Mouse (Mus musculus): Measurements from ENCODE around the gene Ift80.
"Not testable (repeated sequence)": the region's sequence is repeated elsewhere in the genome, so short reads cannot be mapped to it uniquely, and the experiment has no call there.

The Ift80 gene

DNA sequence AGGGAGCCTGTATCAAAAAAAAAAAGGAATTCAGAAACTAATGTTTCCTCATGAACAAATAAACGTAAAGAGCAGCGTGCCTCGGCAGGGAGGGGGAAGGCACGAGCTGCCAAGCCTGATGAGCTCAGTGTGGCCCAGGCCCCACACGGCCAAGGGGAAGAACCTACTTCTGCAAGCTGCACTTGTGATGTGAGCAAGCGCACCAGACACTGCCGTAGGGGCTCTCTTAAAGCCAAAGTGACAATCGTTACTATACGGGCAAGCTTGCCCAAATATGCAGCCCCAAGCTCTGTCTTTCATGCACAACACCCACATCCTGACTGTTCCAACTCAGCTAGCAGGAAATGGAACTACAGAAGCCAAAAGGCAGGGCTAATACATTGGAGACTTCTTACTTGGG lies 23.5 kb downstream of the Ift80 start:
- no peak for DNase-seq

DNA sequence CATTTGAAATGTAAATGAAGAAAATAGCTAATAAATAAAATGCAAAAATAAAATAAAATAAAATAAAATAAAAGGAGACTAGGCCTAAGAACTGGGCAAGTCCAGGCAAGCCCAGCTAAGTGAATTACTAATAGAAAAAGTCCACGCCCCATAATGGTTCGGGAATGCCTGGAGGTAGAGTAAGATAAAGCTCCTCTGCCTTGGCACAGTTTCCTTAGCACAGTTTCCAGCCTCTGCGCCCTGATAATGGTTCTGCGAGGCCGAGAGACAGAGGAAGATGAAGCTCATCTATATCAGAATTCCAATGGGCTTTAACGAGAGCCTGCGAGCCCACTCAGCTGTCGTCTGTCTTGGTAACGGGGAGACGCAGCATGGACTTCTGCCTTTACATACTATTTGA lies 25.2 kb downstream of the Ift80 start:
- no peak for DNase-seq

DNA sequence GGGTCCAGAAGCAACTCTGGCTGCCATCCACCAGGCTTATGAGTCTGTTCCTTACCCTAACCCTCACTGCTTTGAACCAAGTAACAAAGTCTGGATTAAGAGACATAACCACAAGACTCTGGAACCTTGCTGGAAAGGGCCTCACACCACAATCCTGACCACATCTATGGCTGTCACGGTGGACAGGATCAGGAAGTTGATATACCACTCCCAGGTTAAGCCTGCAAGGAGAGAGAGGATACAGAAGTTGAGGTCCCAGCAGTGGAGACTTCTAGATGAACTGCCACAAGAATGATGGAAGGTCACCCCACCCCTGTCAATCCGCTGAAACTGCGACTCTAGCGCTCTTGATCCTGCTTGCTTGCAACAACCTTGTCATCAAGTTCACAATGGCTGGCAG lies 26.7 kb downstream of the Ift80 start:
- no peak for DNase-seq

DNA sequence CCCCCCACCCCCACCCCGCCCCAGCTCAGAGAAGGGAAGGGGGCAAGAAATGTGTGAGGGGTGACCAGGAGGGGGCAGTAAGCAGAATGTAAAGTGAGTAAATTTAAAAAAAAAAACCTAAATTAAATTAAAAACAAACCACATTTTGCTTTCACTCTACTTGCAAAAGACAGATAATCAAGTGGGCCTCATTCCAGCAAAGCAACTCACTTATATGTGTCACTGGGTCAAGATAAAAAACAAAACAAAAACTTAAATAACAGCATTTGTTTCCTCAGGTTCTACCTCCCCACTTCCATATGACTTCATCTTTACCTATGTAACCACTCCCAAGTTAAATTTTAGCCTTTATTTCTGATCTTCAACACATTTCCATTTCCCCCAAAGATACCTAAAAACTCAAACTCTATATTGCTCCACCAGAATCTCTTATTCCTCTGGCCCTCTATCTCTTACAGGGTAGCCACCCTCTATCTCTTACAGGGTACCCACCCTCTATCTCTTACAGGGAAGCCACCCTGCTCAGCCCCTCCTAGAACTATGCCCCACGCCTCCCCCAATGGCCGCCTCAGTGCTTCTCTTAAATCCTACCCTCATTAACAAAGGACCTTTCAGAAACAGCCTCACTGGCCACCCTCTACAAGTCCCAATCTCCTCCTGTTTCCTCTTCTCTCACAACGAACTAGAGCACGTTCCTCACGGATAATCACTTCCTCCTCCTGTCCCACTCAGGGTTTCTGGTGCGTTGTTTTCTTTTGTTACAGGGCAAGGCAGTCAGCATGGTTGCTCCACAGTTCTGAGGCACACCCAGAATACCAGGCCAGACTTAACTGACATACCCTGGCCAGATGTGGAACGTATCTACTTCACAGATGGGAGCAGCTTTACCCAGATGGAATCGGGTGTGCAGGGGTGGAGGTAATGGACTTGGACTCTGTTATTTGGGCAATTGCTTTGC lies 28.6 kb downstream of the Ift80 start:
- DNase-seq = no peak

DNA sequence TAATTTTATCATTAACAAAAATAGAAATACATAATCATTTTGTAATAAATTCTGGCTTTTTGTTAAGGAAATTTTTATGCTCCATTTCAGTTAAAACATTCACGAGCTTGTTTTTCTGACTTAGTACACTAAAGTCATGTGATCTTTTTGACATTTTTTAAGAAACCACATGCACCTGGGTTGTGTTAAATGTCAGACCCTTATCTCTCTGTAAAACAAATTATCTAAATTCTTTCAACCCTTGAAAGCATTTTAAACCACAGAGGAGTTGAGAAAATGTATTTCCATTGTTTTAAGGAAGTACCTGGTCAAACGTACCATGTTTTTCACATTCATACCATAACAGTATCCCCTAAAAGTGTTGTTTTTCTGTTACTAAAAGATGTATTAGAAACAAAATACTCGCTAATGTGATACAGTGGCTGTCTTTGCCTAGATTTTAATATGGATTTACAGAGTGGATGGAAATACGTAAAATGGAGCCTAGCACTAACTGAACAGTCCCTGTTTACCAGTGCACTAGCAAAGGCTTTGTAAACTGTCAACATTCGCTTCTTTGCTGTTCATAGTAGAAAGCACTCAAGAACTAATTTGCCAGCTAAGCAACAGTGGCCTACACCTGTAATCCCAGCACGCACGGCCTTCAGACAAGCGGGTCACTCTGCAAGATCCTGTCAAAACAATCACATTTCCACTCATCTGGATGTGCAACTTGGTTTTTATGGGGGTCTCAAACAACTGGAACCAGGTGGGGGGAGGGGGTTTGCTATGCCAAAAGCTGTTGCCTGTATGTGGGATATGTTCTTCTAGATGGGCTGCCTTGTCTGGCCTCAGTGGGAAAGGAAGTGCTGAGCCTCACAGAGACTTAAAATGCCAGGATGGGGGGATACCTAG lies 29.5 kb downstream of the Ift80 start:
- no peak for DNase-seq

DNA sequence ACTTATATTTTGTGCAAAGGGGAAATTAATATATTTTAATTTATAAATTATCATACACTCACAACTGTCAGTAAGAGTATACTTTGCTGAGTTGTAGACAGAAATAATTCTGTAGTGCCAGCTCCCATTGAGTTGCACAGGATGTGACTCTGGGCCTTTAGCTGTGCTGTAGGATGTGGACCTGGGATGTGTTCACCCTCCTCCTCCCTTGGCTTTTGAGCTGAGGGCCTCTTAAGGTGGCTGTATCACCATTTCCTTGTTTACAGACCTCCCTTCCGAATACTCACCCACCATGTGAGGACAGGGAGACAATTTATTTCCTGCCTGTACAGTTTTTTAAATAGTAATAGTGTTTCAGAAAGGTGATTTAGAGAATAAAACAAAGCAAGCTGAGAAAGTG lies 30.8 kb downstream of the Ift80 start:
- DNase-seq = no peak

DNA sequence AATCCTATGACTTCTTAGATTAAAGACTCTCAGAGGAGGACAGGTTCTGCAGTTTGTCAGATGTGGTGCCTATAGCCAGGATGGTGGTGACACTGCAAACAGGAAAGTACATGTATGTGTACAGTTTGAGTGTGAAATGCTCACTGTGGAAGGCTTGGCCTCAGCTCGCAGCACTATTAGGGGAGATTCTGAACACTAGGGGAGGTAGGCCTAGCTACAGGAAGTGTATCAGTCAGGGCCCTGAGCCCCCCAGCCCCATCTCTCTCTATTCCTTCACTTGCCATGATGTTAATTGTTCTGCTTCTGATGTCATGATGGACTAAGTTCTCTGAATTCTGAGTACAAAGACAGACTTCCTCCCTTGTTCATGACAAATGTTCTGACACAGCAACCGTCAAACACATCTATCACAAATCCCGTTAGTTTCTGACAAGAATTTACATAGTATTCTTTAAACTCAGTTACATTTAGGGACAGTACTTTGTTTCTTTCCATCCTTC lies 35.2 kb downstream of the Ift80 start:
- DNase-seq = no peak

DNA sequence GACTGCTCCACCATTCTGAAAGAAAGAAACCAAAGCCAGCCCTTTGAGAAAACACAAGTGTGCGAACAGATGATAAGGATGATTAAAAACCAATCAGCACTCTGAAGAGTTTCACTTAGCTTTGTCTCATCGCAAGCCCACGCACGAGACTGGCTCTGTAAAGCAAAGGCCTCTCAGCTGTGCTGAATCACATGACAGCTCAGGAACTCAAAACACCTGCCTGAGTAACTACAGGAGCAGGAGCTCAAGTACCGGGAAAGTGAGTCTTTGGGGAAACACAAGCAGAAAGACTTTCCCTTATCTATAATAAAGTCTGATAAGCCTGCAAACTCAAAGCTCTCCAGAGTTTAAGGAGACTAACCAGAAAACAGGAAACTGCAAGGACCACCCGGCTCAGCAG lies 37.0 kb downstream of the Ift80 start:
- DNase-seq = no peak

DNA sequence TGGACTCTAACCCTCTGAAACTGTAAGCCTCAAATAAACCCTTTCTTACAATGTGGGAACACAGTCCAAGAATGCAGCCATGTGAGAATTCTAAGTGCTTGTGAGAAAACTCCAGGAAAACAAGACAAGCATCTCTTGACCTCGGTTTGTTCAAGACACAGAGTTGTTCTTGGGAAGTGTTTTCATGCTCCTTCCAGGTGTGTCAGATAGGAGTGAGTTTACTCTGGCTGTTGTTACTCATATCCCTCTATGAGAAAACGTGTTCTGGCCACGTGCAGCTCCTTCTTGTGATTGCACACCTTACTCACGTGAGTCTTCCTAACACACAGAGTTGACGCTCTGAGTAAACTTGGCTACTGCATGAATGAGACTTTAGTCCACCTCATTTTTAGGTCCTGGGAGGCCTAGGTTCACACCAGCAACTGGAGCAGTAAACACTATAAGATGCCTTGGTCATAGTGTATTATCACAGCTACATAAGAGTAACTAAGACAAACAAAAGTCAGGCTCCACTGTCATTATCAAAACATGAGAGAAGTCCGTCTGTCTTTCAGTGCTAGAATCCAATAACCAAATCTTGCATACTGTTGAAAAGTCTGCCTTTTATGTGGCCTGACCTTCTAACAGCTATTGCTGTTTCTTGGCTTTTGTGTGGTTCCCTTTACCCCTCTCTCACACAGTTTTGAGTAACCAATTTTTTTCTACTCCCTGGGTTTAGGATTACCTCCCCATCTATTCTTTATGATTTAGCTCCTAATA lies 37.7 kb downstream of the Ift80 start:
- no peak for DNase-seq

DNA sequence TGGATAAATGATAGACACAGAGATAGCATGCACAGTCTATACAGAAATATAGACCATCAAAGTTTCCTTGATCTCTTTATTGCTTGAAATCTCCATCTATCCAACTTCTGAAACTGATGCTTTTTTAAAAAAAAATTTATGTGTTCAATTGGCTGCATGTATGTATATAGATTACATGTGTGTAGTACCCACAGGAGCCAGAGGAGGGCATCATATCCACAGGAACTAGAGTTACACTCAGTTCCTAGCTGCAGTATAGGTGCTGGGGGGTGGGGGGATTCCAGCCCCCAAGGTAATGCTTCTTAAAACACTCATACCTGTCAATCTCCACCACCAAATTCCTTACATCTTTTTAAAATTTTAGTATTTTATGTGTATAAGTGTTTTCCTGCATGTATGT lies 39.7 kb downstream of the Ift80 start:
- DNase-seq = no peak

DNA sequence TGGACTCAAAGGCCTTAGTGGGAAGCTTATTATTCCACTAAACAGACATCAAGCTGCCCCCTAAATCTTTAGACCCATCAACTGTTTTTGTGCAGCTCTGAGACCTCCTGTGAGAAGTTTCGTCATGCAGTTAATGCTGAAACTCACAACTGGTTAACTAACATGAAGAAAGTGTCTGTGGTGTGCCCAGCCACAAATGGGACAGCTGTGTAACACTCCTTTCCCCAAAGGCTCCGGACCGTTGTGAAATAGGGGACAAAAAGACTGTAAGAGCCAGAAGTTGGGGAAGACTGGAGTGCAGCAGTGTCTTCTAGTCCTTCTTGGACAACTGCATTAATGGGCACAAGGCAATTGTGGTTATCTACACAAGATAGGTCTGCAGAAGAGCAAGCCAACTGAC lies 47.0 kb downstream of the Ift80 start:
- DNase-seq = no peak

DNA sequence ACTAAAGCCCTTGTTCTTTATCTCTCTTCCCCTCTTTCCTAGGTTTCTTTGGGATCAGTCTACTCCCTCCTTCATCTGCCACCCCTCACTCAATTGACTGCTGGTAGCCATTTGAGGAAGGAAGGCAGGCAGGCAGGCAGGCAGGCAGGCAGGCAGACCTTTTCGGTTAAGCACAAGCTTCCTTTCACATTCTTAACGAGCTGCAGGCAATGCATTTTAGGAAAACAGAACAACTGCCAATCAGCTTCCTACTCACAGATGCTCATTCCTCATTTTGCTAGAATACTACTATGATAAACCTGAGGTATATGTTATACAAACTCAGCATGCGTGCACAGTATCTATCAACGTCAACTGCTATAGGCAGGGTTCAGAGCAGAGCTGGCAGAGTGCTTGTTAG lies 47.9 kb downstream of the Ift80 start:
- no peak for DNase-seq

DNA sequence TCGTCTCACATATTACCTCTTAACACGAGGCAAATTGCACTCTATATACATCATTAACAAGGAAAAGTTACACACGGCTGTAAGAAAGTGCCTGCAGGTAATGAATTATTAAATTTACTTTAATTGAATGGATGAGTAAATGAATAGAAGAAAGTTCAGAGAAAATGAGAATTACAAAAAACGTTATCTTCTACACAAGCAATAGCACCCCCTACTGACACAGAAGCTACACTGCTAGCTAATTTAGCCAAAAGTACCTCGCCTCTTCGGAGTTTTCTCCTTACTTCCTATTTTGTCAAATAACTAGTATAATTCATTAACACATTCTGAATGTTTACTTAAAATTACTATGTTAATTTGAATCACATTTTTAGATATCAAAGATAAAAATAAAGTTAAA lies 49.9 kb downstream of the Ift80 start:
- no peak for DNase-seq

DNA sequence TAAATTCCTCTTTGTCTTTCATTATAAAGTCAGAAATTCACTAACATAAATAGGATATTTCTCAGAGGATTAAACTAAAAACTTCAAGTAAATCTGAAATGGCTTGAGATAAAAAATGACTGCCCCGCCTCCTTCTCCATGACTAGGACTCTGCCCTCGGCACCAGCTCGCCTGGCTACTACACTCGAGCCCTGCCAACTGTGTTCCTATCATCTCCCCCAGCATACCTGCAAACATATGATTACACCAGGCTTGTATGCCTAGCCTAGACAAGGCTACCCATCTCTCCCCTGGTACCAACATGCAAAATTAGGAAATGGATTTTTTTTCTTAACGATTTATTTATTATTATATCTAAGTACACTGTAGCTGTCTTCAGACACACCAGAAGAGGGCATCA lies 51.7 kb downstream of the Ift80 start:
- DNase-seq = no peak

DNA sequence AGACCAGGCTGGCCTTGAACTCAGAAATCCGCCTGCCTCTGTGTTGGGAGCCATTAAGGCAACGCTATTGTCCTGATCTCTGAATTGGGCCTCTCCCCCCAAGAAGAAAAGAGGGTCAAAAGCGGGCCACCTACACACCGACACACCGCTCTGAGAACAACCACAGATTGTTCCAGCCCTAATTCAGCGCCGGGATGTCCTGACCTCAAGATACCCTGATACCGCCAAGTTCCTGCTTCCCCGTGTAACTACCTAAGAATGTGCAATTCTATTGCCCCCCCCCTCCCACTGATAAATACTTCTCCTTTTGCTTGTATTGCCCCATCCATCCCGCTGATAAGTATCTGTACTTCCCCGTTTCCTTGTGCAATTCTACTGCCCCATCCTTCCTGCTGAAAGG lies 52.4 kb downstream of the Ift80 start:
- DNase-seq = not testable (repeated sequence)

DNA sequence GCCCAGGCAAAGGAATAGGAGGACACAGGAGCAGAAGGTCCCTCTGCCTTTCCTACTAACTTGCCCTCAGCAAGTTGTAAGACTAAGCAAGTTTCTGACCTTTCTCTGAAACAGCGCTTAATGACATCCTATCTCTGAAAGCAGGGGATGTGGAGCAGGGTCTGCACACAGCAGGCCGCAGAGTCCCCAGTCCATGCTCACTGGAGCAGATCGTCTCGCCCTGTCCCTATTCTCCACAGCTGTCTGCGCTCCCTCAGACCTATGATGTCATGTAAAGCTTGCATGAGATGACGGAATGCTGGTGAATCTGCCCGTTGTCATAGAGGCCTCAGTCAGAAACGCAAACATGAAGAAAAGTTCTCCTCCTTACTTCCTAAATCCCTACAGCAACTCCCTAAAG lies 55.0 kb downstream of the Ift80 start:
- DNase-seq = no peak

DNA sequence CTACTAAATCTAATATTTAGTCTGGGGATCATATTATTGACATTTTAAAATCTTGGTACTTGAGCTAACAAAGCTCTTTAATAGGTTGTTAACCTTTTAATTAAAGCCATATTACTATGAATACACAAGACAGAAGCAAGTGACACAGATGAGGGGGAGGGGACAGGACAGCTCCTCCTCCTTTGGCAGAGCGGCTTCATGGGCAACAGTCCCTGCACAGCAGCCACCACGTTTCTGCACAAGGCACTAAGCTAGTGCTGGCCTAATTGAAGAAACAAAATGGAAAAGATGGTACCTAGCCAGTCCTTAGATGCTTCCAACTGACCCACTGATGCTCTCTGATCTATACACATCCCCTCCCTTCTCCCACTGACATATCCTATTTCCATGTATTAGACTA lies 55.5 kb downstream of the Ift80 start:
- no peak for DNase-seq

DNA sequence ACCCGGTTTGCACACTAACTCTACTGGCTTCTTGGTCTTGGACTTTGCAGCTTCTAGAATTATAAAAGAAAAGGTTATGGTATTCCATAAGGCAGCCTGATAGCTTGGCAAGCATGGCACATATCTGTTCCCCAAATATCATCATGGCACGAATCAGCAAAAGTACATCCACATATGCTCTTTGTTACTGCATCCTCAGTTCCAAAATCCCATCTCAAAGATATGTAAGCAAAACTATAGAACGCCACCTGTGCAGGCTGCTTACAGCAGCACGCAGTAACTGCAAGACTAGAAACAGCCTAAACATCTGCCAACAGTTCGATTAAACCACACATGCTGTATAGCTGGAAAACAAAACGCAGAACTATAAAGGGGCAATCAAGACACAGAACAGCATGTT lies 62.5 kb downstream of the Ift80 start:
- no peak for DNase-seq

DNA sequence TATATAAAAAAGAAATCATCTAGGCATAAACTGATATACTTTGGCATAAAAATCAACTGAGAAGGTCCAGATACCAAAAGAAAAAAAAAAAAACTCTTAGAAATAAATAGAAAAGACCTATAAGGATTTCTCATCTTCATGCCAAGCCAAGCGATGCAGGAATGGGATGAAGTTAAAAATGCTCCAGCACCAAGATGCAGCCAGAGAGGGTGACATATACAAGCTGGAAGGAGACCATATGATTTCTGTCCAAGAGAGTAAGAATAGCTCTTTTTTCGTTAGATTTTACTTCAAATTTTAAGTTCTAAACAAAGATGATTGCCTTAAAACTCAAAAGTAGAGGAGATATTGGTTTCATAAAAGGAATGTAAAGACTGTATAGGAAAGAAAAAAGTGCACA lies 64.1 kb downstream of the Ift80 start:
- DNase-seq = no peak

DNA sequence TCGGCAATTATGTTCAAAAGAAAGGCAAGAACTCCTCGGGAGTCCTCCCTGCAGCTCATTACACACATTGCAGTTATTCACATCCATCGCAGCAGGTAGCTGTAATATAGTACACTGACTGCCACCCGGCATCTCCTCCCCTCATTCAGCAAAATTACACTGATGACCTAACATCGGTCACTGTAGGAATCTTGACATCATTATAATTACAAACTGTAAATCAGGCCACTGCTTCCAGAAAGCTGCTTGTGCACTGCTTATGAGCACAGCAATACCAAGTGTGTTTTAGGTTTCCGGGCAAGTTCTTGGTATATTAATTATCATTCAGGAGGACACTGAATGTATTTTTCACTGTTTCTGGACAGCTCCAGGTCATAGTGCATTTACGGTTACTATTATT lies 65.1 kb downstream of the Ift80 start:
- DNase-seq = no peak

DNA sequence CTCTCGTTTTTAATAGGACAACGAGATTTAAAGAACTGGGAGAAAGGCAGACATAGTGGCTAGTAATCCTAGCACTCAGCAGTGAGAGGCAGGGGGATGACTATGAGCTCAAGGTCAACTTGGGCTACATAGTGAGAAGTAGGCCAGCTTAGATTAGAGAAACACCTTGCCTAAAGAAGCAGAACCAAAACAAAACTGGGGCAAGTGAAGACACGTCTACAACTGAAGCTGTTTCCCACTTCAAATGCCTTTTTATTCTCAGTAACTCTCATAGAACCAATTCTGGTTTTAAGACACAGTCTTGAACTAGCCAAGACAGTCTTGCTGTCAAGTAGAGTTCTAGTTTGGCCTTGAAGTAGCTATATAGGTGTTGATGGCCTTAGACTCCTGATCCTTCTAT lies 67.7 kb downstream of the Ift80 start:
- DNase-seq = no peak

DNA sequence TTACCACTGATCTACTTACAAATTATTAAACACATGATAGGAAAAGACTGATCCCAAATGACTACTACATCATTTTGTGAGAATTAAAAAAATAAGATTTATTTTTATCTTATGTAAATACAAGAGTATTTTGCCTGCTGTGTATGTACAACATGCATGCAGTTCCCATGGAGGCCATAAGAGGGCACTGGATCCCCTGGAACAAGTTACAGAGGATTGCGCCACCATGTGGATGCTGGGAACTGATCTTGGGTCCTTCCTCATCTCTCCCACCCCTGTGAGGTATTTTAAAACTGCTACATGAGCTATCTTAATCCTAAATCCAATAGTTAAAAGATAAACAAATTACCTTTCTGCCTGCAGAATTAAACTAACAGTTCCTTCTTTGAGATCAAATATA lies 68.9 kb downstream of the Ift80 start:
- DNase-seq = no peak

DNA sequence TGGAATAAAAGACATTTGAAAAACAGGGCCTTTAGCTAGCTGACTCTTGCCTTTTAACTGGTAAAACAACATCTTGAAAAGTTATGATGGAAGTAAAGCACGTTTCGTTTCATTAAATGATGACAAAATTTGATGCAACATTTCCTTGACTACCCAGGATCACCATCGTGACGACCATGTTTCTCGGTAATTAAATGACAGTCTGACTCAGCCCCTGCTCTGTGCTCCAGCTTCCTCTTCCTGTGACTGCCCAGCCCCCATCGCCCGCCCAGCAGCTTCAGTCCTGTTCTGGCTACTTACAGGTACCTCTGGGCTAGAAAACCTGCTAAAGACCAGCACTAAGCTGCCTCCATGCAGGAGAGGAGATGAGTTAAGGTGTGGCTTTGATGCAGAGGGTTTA lies 70.1 kb downstream of the Ift80 start:
- DNase-seq = no peak

Measured in cerebellum, adult 11-12 months (tissue).